Mouse (Mus musculus) ES-Bruce4 (cell line): ENCODE measurements around the gene Ust.

Experiments used
- CTCF ChIP-seq: IDR thresholded peaks from one replicate; pipeline ENCODE4 v1.8.1; 2011; ENCODE audit warnings: low read depth, low read length
- EP300 ChIP-seq: IDR thresholded peaks from 2 replicates; pipeline ENCODE4 v1.6.1; 2011; ENCODE audit warnings: low read depth, low read length; ENCODE audit not compliant: insufficient read depth
- POLR2A ChIP-seq: IDR thresholded peaks from one replicate; pipeline ENCODE4 v1.8.1; 2011; ENCODE audit warnings: low read length; ENCODE audit not compliant: insufficient read depth

- no peak for TF ChIP-seq EP300
- TF ChIP-seq CTCF, result no peak
- TF ChIP-seq POLR2A, result no peak
Measured at GRCm38 (mm10) chr10:8431857-8432256, 86.8 kb downstream of the Ust start.
